Mouse (Mus musculus): ENCODE results near the gene Abhd15. TPM values are rescaled to one million over a fixed set of nuclear protein-coding genes. Genes with fewer than 3 reads are reported as not detected.

The Abhd15 gene
- polyA plus RNA-seq, 1 experiment from 2014 or later = 4.0 TPM

GRCm38 (mm10) chr11:77486798-77487197 lies 28.1 kb upstream of the Abhd15 start:
- Histone ChIP-seq H3K27me3 (replicated peaks) (no peaks in the 10 kb centered on the region), H3K4me1 (peaks cover 42% of the 10 kb centered on the region), H3K4me2 (no peak overlapping the region), H3K36me3 (no peaks in the 10 kb centered on the region), H3K9ac (no peak overlapping the region), H3K4me3 (replicated peaks) (no peak overlapping the region), H3K9me3 (no peaks in the 10 kb centered on the region), H3K27ac (no peak overlapping the region)
- no peak for ATAC-seq (ENCODE audit: insufficient read depth, low FRiP score, low read depth)
- 68% methylated on average over 5 of the region's 5 CpGs for WGBS

- H3K36me3 ChIP-seq = no peaks in the 10 kb centered on the region
- WGBS = 3% methylated on average over 55 of the region's 55 CpGs
- peak overlapping the region; percentile 76 for H3K9ac ChIP-seq
- peaks cover 53% of the 10 kb centered on the region for H3K4me1 ChIP-seq
- H3K27ac ChIP-seq = no peak overlapping the region
- ATAC-seq (ENCODE audit: insufficient read depth, low FRiP score, low read depth) = no peak
- H3K4me3 ChIP-seq (replicated peaks) = peak overlapping the region; percentile 87
- H3K4me2 ChIP-seq = peak overlapping the region; percentile 96
- no peaks in the 10 kb centered on the region for H3K27me3 ChIP-seq (replicated peaks)
- H3K9me3 ChIP-seq = no peaks in the 10 kb centered on the region
Measured at GRCm38 (mm10) chr11:77488771-77489581, 25.9 kb upstream of the Abhd15 start.

- H3K4me2 ChIP-seq = peak within 1 kb of the TSS; percentile 96
- H3K36me3 ChIP-seq = no peaks in the 10 kb centered on the region
- H3K4me3 ChIP-seq (replicated peaks) = peak within 1 kb of the TSS; percentile 87
- no peaks in the 10 kb centered on the region for H3K27me3 ChIP-seq (replicated peaks)
- no peak for ATAC-seq (ENCODE audit: insufficient read depth, low FRiP score, low read depth)
- under 1% methylated on average over 50 of the region's 87 CpGs for WGBS
- peaks cover 60% of the 10 kb centered on the region for H3K4me1 ChIP-seq
- peak within 1 kb of the TSS; percentile 94 for H3K27ac ChIP-seq
- no peaks in the 10 kb centered on the region for H3K9me3 ChIP-seq
- H3K9ac ChIP-seq = peak within 1 kb of the TSS; percentile 76
Measured at GRCm38 (mm10) chr11:77489591-77490235, 25.2 kb upstream of the Abhd15 start, which contains the start of gene Ankrd13b. TSS of gene Ankrd13b (minus strand) at chr11:77489678.

GRCm38 (mm10) chr11:77490451-77490850 lies 24.5 kb upstream of the Abhd15 start:
- 71% methylated on average over 6 of the region's 6 CpGs for WGBS
- no peaks in the 10 kb centered on the region for H3K36me3 ChIP-seq
- peaks cover 62% of the 10 kb centered on the region for H3K4me1 ChIP-seq
- no peak for ATAC-seq (ENCODE audit: insufficient read depth, low FRiP score, low read depth)
- peak overlapping the region; percentile 96 for H3K4me2 ChIP-seq
- no peaks in the 10 kb centered on the region for H3K27me3 ChIP-seq (replicated peaks)
- peak overlapping the region; percentile 94 for H3K27ac ChIP-seq
- H3K4me3 ChIP-seq (replicated peaks) = no peak overlapping the region
- H3K9me3 ChIP-seq = no peaks in the 10 kb centered on the region
- no peak overlapping the region for H3K9ac ChIP-seq

- Histone ChIP-seq H3K27ac (peak overlapping the region; percentile 94), H3K9ac (no peak overlapping the region), H3K4me2 (peak overlapping the region; percentile 96), H3K36me3 (no peaks in the 10 kb centered on the region), H3K4me3 (replicated peaks) (peak overlapping the region; percentile 91), H3K9me3 (no peaks in the 10 kb centered on the region), H3K27me3 (replicated peaks) (no peaks in the 10 kb centered on the region), H3K4me1 (peaks cover 59% of the 10 kb centered on the region)
- WGBS = under 1% methylated on average over 13 of the region's 13 CpGs
- ATAC-seq (ENCODE audit: insufficient read depth, low FRiP score, low read depth) = peak; percentile 67
Measured at GRCm38 (mm10) chr11:77491123-77491501, 23.8 kb upstream of the Abhd15 start.

- Histone ChIP-seq H3K9me3 (no peaks in the 10 kb centered on the region), H3K9ac (no peak overlapping the region), H3K4me1 (peaks cover 60% of the 10 kb centered on the region), H3K4me2 (peak overlapping the region; percentile 96), H3K27ac (peak overlapping the region; percentile 94), H3K27me3 (replicated peaks) (no peaks in the 10 kb centered on the region), H3K4me3 (replicated peaks) (peak overlapping the region; percentile 91), H3K36me3 (no peaks in the 10 kb centered on the region)
- under 1% methylated on average over 23 of the region's 23 CpGs for WGBS
- ATAC-seq (ENCODE audit: insufficient read depth, low FRiP score, low read depth) = peak; percentile 53
Measured at GRCm38 (mm10) chr11:77491502-77492291, 23.2 kb upstream of the Abhd15 start.

GRCm38 (mm10) chr11:77492311-77492871 lies 22.5 kb upstream of the Abhd15 start:
- H3K27ac ChIP-seq = peak overlapping the region; percentile 94
- no peaks in the 10 kb centered on the region for H3K36me3 ChIP-seq
- no peak for ATAC-seq (ENCODE audit: insufficient read depth, low FRiP score, low read depth)
- WGBS = under 1% methylated on average over 18 of the region's 18 CpGs
- H3K9ac ChIP-seq = peak overlapping the region; percentile 55; the same call in 1 of the 2 replicates
- peaks cover 61% of the 10 kb centered on the region for H3K4me1 ChIP-seq
- H3K4me3 ChIP-seq (replicated peaks) = peak overlapping the region; percentile 91
- no peaks in the 10 kb centered on the region for H3K9me3 ChIP-seq
- H3K27me3 ChIP-seq (replicated peaks) = no peaks in the 10 kb centered on the region
- H3K4me2 ChIP-seq = peak overlapping the region; percentile 96

GRCm38 (mm10) chr11:77492911-77493332 lies 22.0 kb upstream of the Abhd15 start:
- Histone ChIP-seq H3K4me2 (peak overlapping the region; percentile 96), H3K9ac (peak overlapping the region; percentile 55; the same call in 1 of the 2 replicates), H3K4me1 (peaks cover 62% of the 10 kb centered on the region), H3K4me3 (replicated peaks) (peak overlapping the region; percentile 91), H3K27ac (peak overlapping the region; percentile 94), H3K9me3 (no peaks in the 10 kb centered on the region), H3K36me3 (no peaks in the 10 kb centered on the region), H3K27me3 (replicated peaks) (no peaks in the 10 kb centered on the region)
- WGBS = 1% methylated on average over 31 of the region's 32 CpGs
- peak; percentile 81 for ATAC-seq (ENCODE audit: insufficient read depth, low FRiP score, low read depth)

- under 1% methylated on average over 47 of the region's 74 CpGs for WGBS
- Histone ChIP-seq H3K4me1 (peaks cover 61% of the 10 kb centered on the region), H3K27ac (peak within 1 kb of the TSS; percentile 94), H3K9me3 (no peaks in the 10 kb centered on the region), H3K9ac (peak within 1 kb of the TSS; percentile 83), H3K4me3 (replicated peaks) (peak within 1 kb of the TSS; percentile 91), H3K36me3 (no peaks in the 10 kb centered on the region), H3K27me3 (replicated peaks) (no peaks in the 10 kb centered on the region), H3K4me2 (peak within 1 kb of the TSS; percentile 96)
- ATAC-seq (ENCODE audit: insufficient read depth, low FRiP score, low read depth) = no peak
Measured at GRCm38 (mm10) chr11:77493512-77494343, 21.2 kb upstream of the Abhd15 start, which contains the start of gene Git1. TSS of gene Git1 (plus strand) at chr11:77493562.

- Histone ChIP-seq H3K36me3 (no peaks in the 10 kb centered on the region), H3K9me3 (no peaks in the 10 kb centered on the region), H3K27me3 (replicated peaks) (no peaks in the 10 kb centered on the region), H3K27ac (peak overlapping the region; percentile 88), H3K9ac (peak overlapping the region; percentile 83), H3K4me2 (peak overlapping the region; percentile 88), H3K4me3 (replicated peaks) (peak overlapping the region; percentile 91), H3K4me1 (peaks cover 58% of the 10 kb centered on the region)
- 27% methylated on average over 4 of the region's 4 CpGs for WGBS
- no peak for ATAC-seq (ENCODE audit: insufficient read depth, low FRiP score, low read depth)
Measured at GRCm38 (mm10) chr11:77494344-77494676, 20.6 kb upstream of the Abhd15 start.

Measured in stomach, embryonic 15.5 days (tissue).